Mouse (Mus musculus): ENCODE results near the gene Clec4d. TPM values are rescaled to one million over a fixed set of nuclear protein-coding genes. Genes with fewer than 3 reads are reported as not detected.

Gene Clec4d
- total RNA-seq (2014; rRNA removed; ENCODE audit: low replicate concordance), result 0.46 TPM in 1 of 2 replicates, not detected in the other
- polyA plus RNA-seq (2015; fragmentation: Nextera tagmentation; extraction: Ambion mirVana), result 0.19 and 0.32 TPM in 2 replicates

- Histone ChIP-seq H3K4me2 (ENCODE audit: low read depth, low read length) (no peak within 1 kb of the TSS), H3K4me1 (ENCODE audit: control insufficient read depth, insufficient read depth) (no peaks in the 10 kb centered on the region), H3K4me3 (ENCODE audit: low read depth, low read length) (no peak within 1 kb of the TSS), H3K27ac (ENCODE audit: low read depth) (no peak within 1 kb of the TSS), H3K27me3 (ENCODE audit: control insufficient read depth, insufficient read depth, low read length) (no peaks in the 10 kb centered on the region), H3K9ac (replicated peaks; ENCODE audit: low read depth, low read length) (no peak within 1 kb of the TSS), H3K9me3 (replicated peaks; ENCODE audit: control insufficient read depth, low read length) (0 out of 2 replicates have a peak, but pooled peaks cover 4% of the 10 kb centered on the region), H3K36me3 (replicated peaks; ENCODE audit: control insufficient read depth, insufficient read depth, low read length) (no peaks in the 10 kb centered on the region)
- DNase-seq (ENCODE audit: low spot score), result no peak
- 64% methylated on average over 4 of the region's 4 CpGs for WGBS
- TF ChIP-seq CTCF (IDR thresholded peaks at IDR 0.05; ENCODE audit: low read depth) (no peak), EP300 (IDR thresholded peaks at IDR 0.05; ENCODE audit: low read depth) (no peak)
- ATAC-seq (ENCODE audit: insufficient read depth, low read depth), result no peak
These were observed at the start of gene Clec4d for GRCm38 (mm10) chr6:123261555-123262161. Gene Clec4d, plus strand, starts transcription at chr6:123262111.

GRCm38 (mm10) chr6:123227519-123228166 lies 34.3 kb upstream of the Clec4d start:
- Histone ChIP-seq H3K27ac (ENCODE audit: low read depth) (no peak overlapping the region), H3K9ac (replicated peaks; ENCODE audit: low read depth, low read length) (no peak overlapping the region), H3K27me3 (ENCODE audit: control insufficient read depth, insufficient read depth, low read length) (no peaks in the 10 kb centered on the region), H3K4me1 (ENCODE audit: control insufficient read depth, insufficient read depth) (no peaks in the 10 kb centered on the region), H3K4me2 (ENCODE audit: low read depth, low read length) (no peak overlapping the region), H3K36me3 (replicated peaks; ENCODE audit: control insufficient read depth, insufficient read depth, low read length) (no peaks in the 10 kb centered on the region), H3K9me3 (replicated peaks; ENCODE audit: control insufficient read depth, low read length) (peaks cover 6% of the 10 kb centered on the region; the same call in 1 of the 2 replicates), H3K4me3 (ENCODE audit: low read depth, low read length) (no peak overlapping the region)
- no peak for DNase-seq (ENCODE audit: low spot score)
- ATAC-seq (ENCODE audit: insufficient read depth, low read depth), result no peak
- WGBS, result 54% methylated on average over 2 of the region's 2 CpGs
- TF ChIP-seq EP300 (IDR thresholded peaks at IDR 0.05; ENCODE audit: low read depth) (no peak), CTCF (IDR thresholded peaks at IDR 0.05; ENCODE audit: low read depth) (no peak)

GRCm38 (mm10) chr6:123229644-123230043 lies 32.3 kb upstream of the Clec4d start, which contains the start of gene Clec4n:
Gene Clec4n, plus strand, starts transcription at chr6:123229843.
- H3K9ac ChIP-seq (replicated peaks; ENCODE audit: low read depth, low read length), result no peak within 1 kb of the TSS
- H3K4me1 ChIP-seq (ENCODE audit: control insufficient read depth, insufficient read depth), result no peaks in the 10 kb centered on the region
- DNase-seq (ENCODE audit: low spot score), result no peak
- no peak for TF ChIP-seq EP300 (IDR thresholded peaks at IDR 0.05; ENCODE audit: low read depth)
- peaks cover under 1% of the 10 kb centered on the region; the same call in 1 of the 2 replicates for H3K9me3 ChIP-seq (replicated peaks; ENCODE audit: control insufficient read depth, low read length)
- no peaks in the 10 kb centered on the region for H3K27me3 ChIP-seq (ENCODE audit: control insufficient read depth, insufficient read depth, low read length)
- no peak within 1 kb of the TSS for H3K27ac ChIP-seq (ENCODE audit: low read depth)
- no peak for ATAC-seq (ENCODE audit: insufficient read depth, low read depth)
- H3K4me3 ChIP-seq (ENCODE audit: low read depth, low read length), result no peak within 1 kb of the TSS
- H3K36me3 ChIP-seq (replicated peaks; ENCODE audit: control insufficient read depth, insufficient read depth, low read length), result no peaks in the 10 kb centered on the region
- H3K4me2 ChIP-seq (ENCODE audit: low read depth, low read length), result no peak within 1 kb of the TSS
- 54% methylated on average over 3 of the region's 3 CpGs for WGBS

DNA sequence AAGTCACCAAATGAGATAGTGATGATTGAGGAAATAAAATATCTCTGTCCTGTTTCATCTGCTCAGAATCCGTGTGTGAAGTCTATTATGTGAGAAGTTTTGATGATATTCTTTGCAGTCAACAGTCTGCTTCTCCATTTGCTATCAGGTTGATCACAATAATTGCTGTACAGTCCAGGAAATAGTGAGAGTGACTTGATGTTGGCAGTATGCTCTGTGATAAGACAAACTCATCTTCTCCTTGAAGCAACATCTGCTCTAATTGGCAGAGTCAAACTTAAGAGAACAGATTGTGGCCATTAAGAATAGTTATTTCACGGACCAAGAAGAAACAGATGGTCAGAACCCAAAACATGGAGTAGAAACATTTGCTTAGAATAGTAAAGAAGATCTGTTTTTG lies 30.8 kb upstream of the Clec4d start:
- ATAC-seq (ENCODE audit: insufficient read depth, low read depth), result no peak
- WGBS, result 45% methylated on average over 2 of the region's 2 CpGs
- TF ChIP-seq EP300 (IDR thresholded peaks at IDR 0.05; ENCODE audit: low read depth) (no peak), CTCF (IDR thresholded peaks at IDR 0.05; ENCODE audit: low read depth) (no peak)

GRCm38 (mm10) chr6:123237582-123237981 lies 24.3 kb upstream of the Clec4d start:
- Histone ChIP-seq H3K4me3 (ENCODE audit: low read depth, low read length) (no peak overlapping the region), H3K27me3 (ENCODE audit: control insufficient read depth, insufficient read depth, low read length) (no peaks in the 10 kb centered on the region), H3K36me3 (replicated peaks; ENCODE audit: control insufficient read depth, insufficient read depth, low read length) (no peaks in the 10 kb centered on the region), H3K9ac (replicated peaks; ENCODE audit: low read depth, low read length) (no peak overlapping the region), H3K4me1 (ENCODE audit: control insufficient read depth, insufficient read depth) (no peaks in the 10 kb centered on the region), H3K27ac (ENCODE audit: low read depth) (no peak overlapping the region), H3K9me3 (replicated peaks; ENCODE audit: control insufficient read depth, low read length) (no peaks in the 10 kb centered on the region), H3K4me2 (ENCODE audit: low read depth, low read length) (no peak overlapping the region)
- TF ChIP-seq EP300 (IDR thresholded peaks at IDR 0.05; ENCODE audit: low read depth) (no peak), CTCF (IDR thresholded peaks at IDR 0.05; ENCODE audit: low read depth) (no peak)
- ATAC-seq (ENCODE audit: insufficient read depth, low read depth) (no peak), DNase-seq (ENCODE audit: low spot score) (no peak)

More for the DNA sequence above, 30.8 kb upstream of the Clec4d start:
- H3K9ac ChIP-seq (replicated peaks; ENCODE audit: low read depth, low read length), result no peak overlapping the region
- H3K27me3 ChIP-seq (ENCODE audit: control insufficient read depth, insufficient read depth, low read length), result no peaks in the 10 kb centered on the region
- DNase-seq (ENCODE audit: low spot score), result no peak
- H3K4me2 ChIP-seq (ENCODE audit: low read depth, low read length), result no peak overlapping the region
- H3K36me3 ChIP-seq (replicated peaks; ENCODE audit: control insufficient read depth, insufficient read depth, low read length), result no peaks in the 10 kb centered on the region
- H3K4me1 ChIP-seq (ENCODE audit: control insufficient read depth, insufficient read depth), result no peaks in the 10 kb centered on the region
- H3K4me3 ChIP-seq (ENCODE audit: low read depth, low read length), result no peak overlapping the region
- H3K9me3 ChIP-seq (replicated peaks; ENCODE audit: control insufficient read depth, low read length), result no peaks in the 10 kb centered on the region
- no peak overlapping the region for H3K27ac ChIP-seq (ENCODE audit: low read depth)
